Mouse (Mus musculus): Measurements from ENCODE around the gene Synrg.

GRCm38 (mm10) chr11:83927097-83927496, 37.1 kb upstream of the Synrg start:
- peak; percentile 27; the same call in 1 of the 2 replicates for TF ChIP-seq CTCF (IDR thresholded peaks at IDR 0.05; ENCODE audit: borderline replicate concordance, insufficient read depth, low read depth, low read length)
- TF ChIP-seq POLR2A (IDR thresholded peaks at IDR 0.05; ENCODE audit: borderline replicate concordance, insufficient read depth, low read length): no peak

All from cerebellum, adult 2 months (tissue).